Mouse (Mus musculus) CH12.LX (cell line): ENCODE data around the gene 0610010F05Rik. TPM values are rescaled to one million over a fixed set of nuclear protein-coding genes. Genes with fewer than 3 reads are reported as not detected.

Experiments used
- DNase-seq: peaks from one replicate; pipeline ENCODE4 v3.0.0-alpha.2; 2013; ENCODE audit errors: extremely low read depth
- H3K27ac ChIP-seq: 2 replicates; pipeline ENCODE4 v1.5.1; 2012; ENCODE audit warnings: low read depth, mild to moderate bottlenecking, control low read depth, moderate library complexity; ENCODE audit not compliant: insufficient read depth
- H3K27me3 ChIP-seq: replicated peaks from 2 replicates; pipeline ENCODE3; 2012; ENCODE audit warnings: inconsistent platforms
- H3K36me3 ChIP-seq, 2 experiments: replicated peaks in 1 of 2; 2 replicates each; pipeline versions ENCODE3 to v1.6.1; 2012; ENCODE audit warnings: inconsistent platforms in 1 of 2, low read length in 1 of 2, mild to moderate bottlenecking in 1 of 2, mixed read lengths in 1 of 2, moderate library complexity in 1 of 2; ENCODE audit not compliant: control insufficient read depth in 1 of 2, insufficient read depth in 1 of 2
- H3K4me1 ChIP-seq, 2 experiments: 2 replicates each; pipeline ENCODE4 v1.6.1; 2012; ENCODE audit warnings: inconsistent platforms in 1 of 2, moderate library complexity in 1 of 2; ENCODE audit not compliant: insufficient read depth in 2 of 2, control insufficient read depth in 1 of 2
- H3K4me2 ChIP-seq: 2 replicates; pipeline ENCODE4 v1.6.1; 2012; ENCODE audit warnings: low read depth, mild to moderate bottlenecking, control low read depth; ENCODE audit not compliant: poor library complexity, insufficient read depth, severe bottlenecking
- H3K4me3 ChIP-seq, 3 experiments: fragments of 150-350 bp in 1 of 3; sonication (generic) in 1 of 3; replicated peaks in 1 of 3; 2 replicates each; pipeline versions ENCODE3 to v1.5.1; 2011 to 2012; ENCODE audit warnings: low read depth in 2 of 3, low read length in 2 of 3, mild to moderate bottlenecking in 2 of 3, moderate library complexity in 2 of 3, control low read depth in 1 of 3, improper control_type of control experiment in 1 of 3, inconsistent platforms in 1 of 3, mixed read lengths in 1 of 3; ENCODE audit not compliant: poor library complexity in 1 of 3
- H3K79me2 ChIP-seq: replicated peaks from 2 replicates; pipeline ENCODE4 v1.6.1; 2012; ENCODE audit warnings: mild to moderate bottlenecking, moderate library complexity; ENCODE audit not compliant: control insufficient read depth, poor library complexity, insufficient read depth, severe bottlenecking; ENCODE audit errors: extremely low read depth
- H3K9ac ChIP-seq: 2 replicates; pipeline ENCODE4 v1.6.1; 2012; ENCODE audit warnings: low read depth, mild to moderate bottlenecking, control low read depth, moderate library complexity; ENCODE audit not compliant: insufficient read depth
- H3K9me3 ChIP-seq: replicated peaks from 2 replicates; pipeline ENCODE3; 2012; ENCODE audit warnings: low read length, inconsistent platforms, mixed read lengths
- BHLHE40 ChIP-seq: IDR thresholded peaks from 2 replicates; pipeline ENCODE4 v1.6.1; 2011; ENCODE audit warnings: mild to moderate bottlenecking, low read depth, low read length, improper control_type of control experiment
- CHD1 ChIP-seq: IDR thresholded peaks from 2 replicates; pipeline ENCODE4 v1.6.1; 2012; ENCODE audit warnings: low read depth, low read length, improper control_type of control experiment, inconsistent platforms
- CHD2 ChIP-seq: IDR thresholded peaks from 2 replicates; pipeline ENCODE4 v1.6.1; 2011; ENCODE audit warnings: low read length, improper control_type of control experiment
- CTCF ChIP-seq, 2 experiments: IDR thresholded peaks in 1 of 2; conservative IDR thresholded peaks in 1 of 2; 2 replicates each; pipeline ENCODE4 v1.5.1; 2011 to 2012; ENCODE audit warnings: low read depth in 2 of 2, low read length in 2 of 2, improper control_type of control experiment in 1 of 2, inconsistent platforms in 1 of 2, mild to moderate bottlenecking in 1 of 2, moderate library complexity in 1 of 2
- E2F4 ChIP-seq: IDR thresholded peaks from 2 replicates; pipeline ENCODE4 v1.6.1; 2011; ENCODE audit warnings: low read depth, low read length, improper control_type of control experiment; ENCODE audit not compliant: insufficient replicate concordance
- ELF1 ChIP-seq: IDR thresholded peaks from 2 replicates; pipeline ENCODE4 v1.6.1; 2014; ENCODE audit warnings: low read depth, mild to moderate bottlenecking, inconsistent platforms, low read length, improper control_type of control experiment
- EP300 ChIP-seq: IDR thresholded peaks from 2 replicates; pipeline ENCODE4 v1.6.1; 2011; ENCODE audit warnings: low read length, improper control_type of control experiment
- ETS1 ChIP-seq: conservative IDR thresholded peaks from 2 replicates; pipeline ENCODE4 v1.6.1; 2012; ENCODE audit warnings: low read depth, mild to moderate bottlenecking, inconsistent platforms, low read length, improper control_type of control experiment, moderate library complexity
- GABPA ChIP-seq: IDR thresholded peaks from 2 replicates; pipeline ENCODE4 v1.6.1; 2012; ENCODE audit warnings: low read depth, low read length, improper control_type of control experiment, inconsistent platforms; ENCODE audit not compliant: insufficient replicate concordance
- HCFC1 ChIP-seq: IDR thresholded peaks from 2 replicates; pipeline ENCODE4 v1.6.1; 2012; ENCODE audit warnings: low read depth, mild to moderate bottlenecking, inconsistent platforms, low read length, improper control_type of control experiment
- IRF4 ChIP-seq: IDR thresholded peaks from 2 replicates; pipeline ENCODE4 v1.6.1; 2014; ENCODE audit warnings: low read depth, mild to moderate bottlenecking, inconsistent platforms, low read length, improper control_type of control experiment
- JUN ChIP-seq: IDR thresholded peaks from 2 replicates; pipeline ENCODE4 v1.6.1; 2011; ENCODE audit warnings: low read depth, mild to moderate bottlenecking, low read length, improper control_type of control experiment, moderate library complexity; ENCODE audit not compliant: insufficient read depth
- JUND ChIP-seq: conservative IDR thresholded peaks from 2 replicates; pipeline ENCODE4 v1.6.1; 2011; ENCODE audit warnings: low read depth, low read length, improper control_type of control experiment
- MAFK ChIP-seq: IDR thresholded peaks from 2 replicates; pipeline ENCODE4 v1.6.1; 2011; ENCODE audit warnings: low read length, improper control_type of control experiment; ENCODE audit not compliant: insufficient replicate concordance
- MAZ ChIP-seq: IDR thresholded peaks from 2 replicates; pipeline ENCODE4 v1.6.1; 2012; ENCODE audit warnings: low read depth, mild to moderate bottlenecking, inconsistent platforms, low read length, improper control_type of control experiment, moderate library complexity
- MYC ChIP-seq: IDR thresholded peaks from 2 replicates; pipeline ENCODE4 v1.6.1; 2011; ENCODE audit warnings: low read depth, mild to moderate bottlenecking, improper control_type of control experiment, low read length
- NRF1 ChIP-seq: IDR thresholded peaks from 2 replicates; pipeline ENCODE4 v1.6.1; 2014; ENCODE audit warnings: low read depth, mild to moderate bottlenecking, inconsistent platforms, low read length, improper control_type of control experiment, moderate library complexity
- PAX5 ChIP-seq: IDR thresholded peaks from 2 replicates; pipeline ENCODE4 v1.6.1; 2012; ENCODE audit warnings: low read length, inconsistent platforms, mixed read lengths
- POLR2AphosphoS2 ChIP-seq: IDR thresholded peaks from 2 replicates; pipeline ENCODE4 v1.6.1; 2011; ENCODE audit warnings: low read depth, low read length, improper control_type of control experiment
- RAD21 ChIP-seq: IDR thresholded peaks from 2 replicates; pipeline ENCODE4 v1.6.1; 2011; ENCODE audit warnings: low read depth, mild to moderate bottlenecking, low read length, improper control_type of control experiment, moderate library complexity
- RCOR1 ChIP-seq: conservative IDR thresholded peaks from 2 replicates; pipeline ENCODE4 v1.6.1; 2012; ENCODE audit warnings: low read depth, mild to moderate bottlenecking, inconsistent platforms, low read length, improper control_type of control experiment
- SIN3A ChIP-seq: IDR thresholded peaks from 2 replicates; pipeline ENCODE4 v1.6.1; 2012; ENCODE audit warnings: low read length, improper control_type of control experiment, inconsistent platforms
- SMC3 ChIP-seq: IDR thresholded peaks from 2 replicates; pipeline ENCODE4 v1.6.1; 2011; ENCODE audit warnings: low read depth, low read length, improper control_type of control experiment
- TBP ChIP-seq: conservative IDR thresholded peaks from 2 replicates; pipeline ENCODE4 v1.6.1; 2011; ENCODE audit warnings: low read depth, low read length, improper control_type of control experiment
- UBTF ChIP-seq: IDR thresholded peaks from 2 replicates; pipeline ENCODE4 v1.6.1; 2012; ENCODE audit warnings: low read depth, mild to moderate bottlenecking, inconsistent platforms, low read length, improper control_type of control experiment, moderate library complexity
- USF1 ChIP-seq: IDR thresholded peaks from 2 replicates; pipeline ENCODE4 v1.6.1; 2014; ENCODE audit warnings: low read depth, mild to moderate bottlenecking, inconsistent platforms, low read length, improper control_type of control experiment
- USF2 ChIP-seq: conservative IDR thresholded peaks from 2 replicates; pipeline ENCODE4 v1.6.1; 2011; ENCODE audit warnings: low read depth, low read length, improper control_type of control experiment
- ZC3H11A ChIP-seq: IDR thresholded peaks from 2 replicates; pipeline ENCODE4 v1.6.1; 2012; ENCODE audit warnings: low read depth, mild to moderate bottlenecking, inconsistent platforms, low read length, improper control_type of control experiment
- ZMIZ1 ChIP-seq: IDR thresholded peaks from 2 replicates; pipeline ENCODE4 v1.6.1; 2012; ENCODE audit warnings: low read depth, mild to moderate bottlenecking, inconsistent platforms, low read length, improper control_type of control experiment
- ZNF384 ChIP-seq: IDR thresholded peaks from 2 replicates; pipeline ENCODE4 v1.6.1; 2012; ENCODE audit warnings: low read depth, low read length, improper control_type of control experiment, inconsistent platforms
- dilution Hi-C: fragments of 300-500 bp; cut with MboI; formaldehyde crosslinking; loops from 2 replicates; pipeline ENCODE4 v1.14.3; 2020; ENCODE audit warnings: low sequenced_read_pairs; ENCODE audit not compliant: extremely low pct_unique_long_range_greater_than_20kb, extremely low pct_ligation_motif_present
- in situ Hi-C: fragments of 300-500 bp; cut with MboI; formaldehyde crosslinking; loops from 3 replicates; pipeline ENCODE4 v1.14.3; 2019; ENCODE audit warnings: low sequenced_read_pairs, low pct_ligation_motif_present, low pct_unique_long_range_greater_than_20kb, mixed read lengths
- polyA plus RNA-seq: library from polyadenylated mRNA; unstranded; fragments of >175 nt; gene quantifications from 2 replicates; pipeline ENCODE4 v1.2.1, GENCODE M21; 2012; ENCODE audit warnings: low read depth; ENCODE audit not compliant: insufficient read length
- total RNA-seq, 2 experiments: library from RNA; depleted of rRNA; stranded (reverse); fragments of 300-350 nt in 1 of 2; fragments of >200 nt in 1 of 2; gene quantifications; 2 replicates each; pipeline ENCODE4 v1.2.3; 2012 to 2014

0610010F05Rik gene
- total and polyA plus RNA-seq, 3 experiments, result 11.6 to 18.7 (median 16.4) TPM

DNA sequence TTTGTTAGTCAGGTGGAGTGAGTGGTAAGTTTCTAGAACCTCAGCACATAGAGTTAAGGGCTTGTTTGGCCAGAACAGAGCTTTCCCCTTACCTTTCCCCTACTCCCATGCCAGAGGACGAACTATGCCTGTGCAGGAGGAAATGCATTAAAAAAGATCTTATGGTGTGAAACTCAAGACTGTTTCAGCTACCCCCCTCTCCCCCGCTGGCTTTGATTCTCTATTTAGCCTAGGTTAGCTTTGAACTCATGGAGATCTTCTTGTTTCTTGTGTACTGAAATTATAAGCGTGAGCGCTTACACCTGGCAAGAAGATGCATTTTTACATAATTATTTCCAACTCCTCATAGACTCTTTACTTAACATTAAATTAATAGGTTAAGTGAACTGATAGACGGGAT is 33.1 kb upstream of the 0610010F05Rik start:
- H3K36me3 ChIP-seq, result peaks cover 12 to 37% of the 10 kb centered on the region in 2 experiments
- dilution Hi-C loops, result no loop called here
- in situ Hi-C loops, result no loop called here

GRCm38 (mm10) chr11:23665798-23666501 is 32.5 kb upstream of the 0610010F05Rik start, which contains the start of gene Pex13:
Pex13 (minus strand) TSS chr11:23665959.
- Histone ChIP-seq H3K9ac (peak within 1 kb of the TSS; percentile 86), H3K27ac (peak within 1 kb of the TSS; percentile 84), H3K9me3 (no peaks in the 10 kb centered on the region), H3K27me3 (no peaks in the 10 kb centered on the region), H3K4me2 (peak within 1 kb of the TSS; percentile 100), H3K79me2 (peaks cover 40% of the 10 kb centered on the region), H3K4me1 (peaks cover 4 to 29% of the 10 kb centered on the region in 2 experiments; a peak in 3 of 4 replicates), H3K4me3 (peak within 1 kb of the TSS; percentile 75 to 88 (median 78)), H3K36me3 (peaks cover 8 to 32% of the 10 kb centered on the region in 2 experiments)
- in situ Hi-C loops, result no loop called here
- dilution Hi-C loops, result no loop called here
- DNase-seq, result peak; percentile 96
- TF ChIP-seq MYC (peak; percentile 83), UBTF (peak; percentile 91), JUN (no peak), ELF1 (peak; percentile 76), EP300 (peak; percentile 49), ZMIZ1 (peak; percentile 76), ETS1 (peak; percentile 41; the same call in 1 of the 2 replicates), IRF4 (peak; percentile 86), MAZ (peak; percentile 90), CHD1 (peak; percentile 95), RCOR1 (peak; percentile 82), ZNF384 (no peak), TBP (peak; percentile 86), MAFK (0 out of 2 replicates have a peak, but pooled peaks have one; percentile 38), RAD21 (no peak), JUND (no peak), CTCF (conservative IDR thresholded peaks at IDR 0.05 in 1 of 2, IDR thresholded peaks at IDR 0.05 in 1 of 2; ENCODE audit: low read depth in 2 of 2, low read length in 2 of 2) (no peak), GABPA (peak; percentile 51; the same call in 1 of the 2 replicates), E2F4 (peak; percentile 83; the same call in 1 of the 2 replicates), POLR2AphosphoS2 (peak; percentile 20; the same call in 1 of the 2 replicates), PAX5 (no peak), USF2 (no peak), ZC3H11A (no peak), SMC3 (peak; percentile 23; the same call in 1 of the 2 replicates)

More for the DNA sequence above, 33.1 kb upstream of the 0610010F05Rik start:
- Histone ChIP-seq H3K4me3 (peak overlapping the region; percentile 75 to 88 (median 78)), H3K27ac (peak overlapping the region; percentile 84), H3K27me3 (no peaks in the 10 kb centered on the region), H3K79me2 (peaks cover 44% of the 10 kb centered on the region), H3K4me1 (peaks cover 4 to 29% of the 10 kb centered on the region in 2 experiments; a peak in 3 of 4 replicates), H3K9ac (peak overlapping the region; percentile 60), H3K4me2 (peak overlapping the region; percentile 100), H3K9me3 (no peaks in the 10 kb centered on the region)
- DNase-seq, result no peak
- TF ChIP-seq ZNF384, result 0 out of 2 replicates have a peak, but pooled peaks have one; percentile 23
- no peak for TF ChIP-seq UBTF
- TF ChIP-seq HCFC1, result no peak
- no peak for TF ChIP-seq MAFK
- TF ChIP-seq NRF1, result no peak
- TF ChIP-seq JUND, result no peak
- TF ChIP-seq EP300, result no peak
- TF ChIP-seq USF2, result no peak
- no peak for TF ChIP-seq MYC
- TF ChIP-seq BHLHE40, result no peak
- no peak for TF ChIP-seq ETS1
- no peak for TF ChIP-seq USF1
- TF ChIP-seq SIN3A, result peak; percentile 8; the same call in 1 of the 2 replicates
- no peak for TF ChIP-seq CHD2
- TF ChIP-seq ZMIZ1, result no peak
- TF ChIP-seq TBP, result 0 out of 2 replicates have a peak, but pooled peaks have one; percentile 6
- no peak for TF ChIP-seq RCOR1
- no peak for TF ChIP-seq RAD21
